Mouse (Mus musculus): Measurements from ENCODE around the gene Dhx37. TPM values are rescaled to one million over a fixed set of nuclear protein-coding genes. Genes with fewer than 3 reads are reported as not detected.
"Not testable (repeated sequence)": the region's sequence is repeated elsewhere in the genome, so short reads cannot be mapped to it uniquely, and the experiment has no call there.

Gene Dhx37
- total and polyA plus RNA-seq, 2 experiments from 2014 or later, result 8.0 to 27.5 TPM

DNA sequence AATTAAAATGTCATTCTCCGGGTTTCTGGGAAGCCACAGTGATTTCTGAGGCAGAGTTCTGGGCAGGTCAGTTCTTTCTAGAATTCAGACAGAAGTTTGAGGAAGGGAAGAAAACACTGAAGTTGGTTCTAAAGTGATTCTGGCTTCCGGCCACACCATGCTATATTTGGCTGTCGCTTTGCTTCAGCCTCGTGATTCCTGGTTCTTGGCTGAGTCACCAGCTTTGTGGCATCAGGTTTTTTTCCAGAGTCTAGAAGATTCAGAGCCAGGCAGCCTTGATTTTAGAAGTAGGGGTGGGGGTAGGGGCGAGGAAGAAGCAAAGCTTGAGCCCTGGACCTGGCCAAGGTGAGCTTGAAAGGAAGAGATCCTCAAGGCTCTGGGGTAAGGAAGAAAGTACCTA, 42.3 kb downstream of the Dhx37 start:
- no peaks in the 10 kb centered on the region for H3K36me3 ChIP-seq (ENCODE audit: insufficient read depth, low read length)
- peak; percentile 66 for DNase-seq (ENCODE audit: low spot score)
- H3K27me3 ChIP-seq (ENCODE audit: insufficient read depth, low read length), result no peaks in the 10 kb centered on the region
- no peaks in the 10 kb centered on the region for H3K9me3 ChIP-seq (ENCODE audit: low read length)
- no peak for TF ChIP-seq CTCF (IDR thresholded peaks at IDR 0.05; ENCODE audit: low read depth)
- peak overlapping the region; percentile 99 for H3K27ac ChIP-seq
- peaks cover 18% of the 10 kb centered on the region for H3K4me1 ChIP-seq (ENCODE audit: insufficient read depth, low read length)
- no peak overlapping the region for H3K4me2 ChIP-seq (ENCODE audit: low read depth, low read length)
- WGBS, result 54% methylated on average over 5 of the region's 5 CpGs
- ATAC-seq, result no peak
- no peak overlapping the region for H3K4me3 ChIP-seq (ENCODE audit: low read length)
- no peak overlapping the region for H3K9ac ChIP-seq (replicated peaks; ENCODE audit: low read length)

DNA sequence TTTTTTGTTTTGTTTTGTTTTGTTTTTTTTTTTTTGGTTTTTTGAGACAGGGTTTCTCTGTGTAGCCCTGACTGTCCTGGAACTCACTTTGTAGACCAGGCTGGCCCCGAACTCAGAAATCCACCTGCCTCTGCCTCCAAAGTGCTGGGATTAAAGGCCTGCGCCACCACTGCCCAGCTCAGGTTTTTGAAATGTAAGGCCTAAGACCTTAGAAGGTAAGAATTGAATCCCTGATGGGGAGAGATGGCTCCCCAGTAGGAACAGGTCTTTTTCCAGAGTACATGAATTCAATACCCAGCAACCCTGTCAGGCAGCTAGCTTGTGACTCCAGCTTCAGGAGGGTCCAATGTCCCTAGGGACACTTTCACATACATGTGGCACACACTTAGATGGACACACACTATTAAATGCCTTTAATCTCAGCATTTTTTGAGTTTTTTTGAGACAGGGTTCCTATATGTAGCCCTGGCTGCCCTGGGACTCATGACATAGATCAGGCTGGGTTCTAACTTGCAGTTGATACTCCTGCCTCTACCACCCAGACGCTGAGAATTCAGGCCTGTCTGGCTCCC, 42.9 kb downstream of the Dhx37 start:
- Histone ChIP-seq H3K27ac (peak overlapping the region; percentile 99; the same call in 1 of the 2 replicates), H3K4me2 (ENCODE audit: low read depth, low read length) (no peak overlapping the region), H3K9me3 (ENCODE audit: low read length) (no peaks in the 10 kb centered on the region), H3K4me3 (ENCODE audit: low read length) (no peak overlapping the region), H3K4me1 (ENCODE audit: insufficient read depth, low read length) (peaks cover 18% of the 10 kb centered on the region), H3K36me3 (ENCODE audit: insufficient read depth, low read length) (no peaks in the 10 kb centered on the region), H3K9ac (replicated peaks; ENCODE audit: low read length) (no peak overlapping the region), H3K27me3 (ENCODE audit: insufficient read depth, low read length) (no peaks in the 10 kb centered on the region)
- WGBS, result 87% methylated on average over 3 of the region's 3 CpGs
- no peak for DNase-seq (ENCODE audit: low spot score)
- no peak for TF ChIP-seq CTCF (IDR thresholded peaks at IDR 0.05; ENCODE audit: low read depth)
- ATAC-seq, result no peak

DNA sequence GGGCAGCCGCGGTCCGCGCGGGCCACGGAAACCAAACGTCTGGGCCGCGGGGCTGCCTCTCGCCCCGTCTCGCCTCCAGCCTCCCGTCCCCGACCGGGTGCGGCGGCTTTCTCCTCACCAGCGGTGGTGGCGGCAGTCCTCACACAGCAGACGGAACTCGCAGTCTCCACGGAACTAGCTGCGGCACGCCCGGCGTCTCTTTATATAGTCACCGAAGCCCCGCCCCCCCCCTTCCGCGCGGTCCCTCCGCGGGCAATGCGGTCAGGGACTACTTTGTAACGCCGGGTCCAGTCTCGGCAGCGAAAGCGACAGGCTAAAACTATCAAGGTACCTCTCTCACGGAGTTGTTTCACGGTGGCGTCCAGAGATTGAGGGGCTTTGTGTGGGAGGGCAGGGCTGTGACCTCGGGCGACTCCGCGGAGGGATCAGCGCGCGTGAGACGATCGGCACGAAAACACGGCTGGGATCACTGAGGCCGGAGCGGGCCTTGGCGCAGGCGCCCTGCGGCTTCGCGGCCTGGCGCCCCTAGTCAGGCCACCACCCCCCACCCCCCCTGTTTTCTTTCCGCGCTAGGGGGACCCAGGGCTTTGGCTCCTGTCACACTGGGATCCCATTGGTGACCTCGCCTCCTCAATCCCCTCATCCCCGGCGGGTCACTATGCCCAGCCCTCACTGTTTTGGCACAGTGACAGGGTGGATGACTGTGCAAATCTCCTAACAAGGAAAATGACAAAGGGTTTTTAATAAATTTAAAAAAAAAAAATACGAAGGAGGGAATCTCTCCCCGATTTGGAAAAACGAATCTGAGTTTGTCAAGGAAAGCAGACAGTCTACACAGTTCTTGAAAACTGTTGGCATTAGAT, 44.1 kb downstream of the Dhx37 start, which contains the start of gene Ubc:
TSS of gene Ubc (minus strand) at position 624 of the 863 bp plus-strand sequence.
- Histone ChIP-seq H3K9ac (replicated peaks; ENCODE audit: low read length) (peak within 1 kb of the TSS; percentile 98), H3K4me3 (ENCODE audit: low read length) (peak within 1 kb of the TSS; percentile 88), H3K4me1 (ENCODE audit: insufficient read depth, low read length) (peaks cover 18% of the 10 kb centered on the region), H3K4me2 (ENCODE audit: low read depth, low read length) (peak within 1 kb of the TSS; percentile 99), H3K27ac (peak within 1 kb of the TSS; percentile 99), H3K9me3 (ENCODE audit: low read length) (no peaks in the 10 kb centered on the region), H3K36me3 (ENCODE audit: insufficient read depth, low read length) (peaks cover 12% of the 10 kb centered on the region), H3K27me3 (ENCODE audit: insufficient read depth, low read length) (no peaks in the 10 kb centered on the region)
- TF ChIP-seq CTCF (IDR thresholded peaks at IDR 0.05; ENCODE audit: low read depth), result no peak
- WGBS, result 1% methylated on average over 67 of the region's 69 CpGs
- ATAC-seq (peak; percentile 67), DNase-seq (ENCODE audit: low spot score) (peak; percentile 94)

DNA sequence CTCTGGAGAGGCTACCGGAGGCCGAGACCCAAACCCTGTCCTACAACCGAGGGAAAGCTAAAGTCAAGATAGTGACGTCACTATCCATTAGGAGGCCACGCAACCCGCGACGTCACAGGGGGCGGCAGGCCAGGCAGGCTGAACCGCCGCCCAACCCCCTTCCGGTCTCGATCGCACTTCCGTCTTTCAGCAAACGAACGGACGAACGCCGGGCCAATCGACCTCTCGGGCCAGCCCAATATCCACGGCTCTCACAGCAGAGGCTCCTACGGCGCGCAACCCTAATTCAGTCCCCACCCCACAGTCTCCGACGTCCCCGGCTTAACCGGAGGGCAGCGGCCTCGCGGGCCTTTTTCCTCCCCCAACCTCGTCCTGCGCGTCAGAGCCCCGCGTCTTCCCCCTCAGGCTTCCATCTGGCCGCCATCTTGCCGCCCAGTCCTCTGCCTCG, 44.8 kb downstream of the Dhx37 start, which contains the start of gene Gm10382:
TSS of gene Gm10382 (plus strand) at position 192 of the 448 bp plus-strand sequence.
- H3K4me2 ChIP-seq (ENCODE audit: low read depth, low read length), result peak within 1 kb of the TSS; percentile 99
- H3K9ac ChIP-seq (replicated peaks; ENCODE audit: low read length), result peak within 1 kb of the TSS; percentile 98
- H3K36me3 ChIP-seq (ENCODE audit: insufficient read depth, low read length), result peaks cover 17% of the 10 kb centered on the region
- TF ChIP-seq CTCF (IDR thresholded peaks at IDR 0.05; ENCODE audit: low read depth), result no peak
- H3K4me1 ChIP-seq (ENCODE audit: insufficient read depth, low read length), result peaks cover 18% of the 10 kb centered on the region
- peak; percentile 34 for ATAC-seq
- DNase-seq (ENCODE audit: low spot score), result peak; percentile 85
- under 1% methylated on average over 40 of the region's 41 CpGs for WGBS
- no peaks in the 10 kb centered on the region for H3K27me3 ChIP-seq (ENCODE audit: insufficient read depth, low read length)
- H3K9me3 ChIP-seq (ENCODE audit: low read length), result no peaks in the 10 kb centered on the region
- peak within 1 kb of the TSS; percentile 88 for H3K4me3 ChIP-seq (ENCODE audit: low read length)
- peak within 1 kb of the TSS; percentile 99 for H3K27ac ChIP-seq

DNA sequence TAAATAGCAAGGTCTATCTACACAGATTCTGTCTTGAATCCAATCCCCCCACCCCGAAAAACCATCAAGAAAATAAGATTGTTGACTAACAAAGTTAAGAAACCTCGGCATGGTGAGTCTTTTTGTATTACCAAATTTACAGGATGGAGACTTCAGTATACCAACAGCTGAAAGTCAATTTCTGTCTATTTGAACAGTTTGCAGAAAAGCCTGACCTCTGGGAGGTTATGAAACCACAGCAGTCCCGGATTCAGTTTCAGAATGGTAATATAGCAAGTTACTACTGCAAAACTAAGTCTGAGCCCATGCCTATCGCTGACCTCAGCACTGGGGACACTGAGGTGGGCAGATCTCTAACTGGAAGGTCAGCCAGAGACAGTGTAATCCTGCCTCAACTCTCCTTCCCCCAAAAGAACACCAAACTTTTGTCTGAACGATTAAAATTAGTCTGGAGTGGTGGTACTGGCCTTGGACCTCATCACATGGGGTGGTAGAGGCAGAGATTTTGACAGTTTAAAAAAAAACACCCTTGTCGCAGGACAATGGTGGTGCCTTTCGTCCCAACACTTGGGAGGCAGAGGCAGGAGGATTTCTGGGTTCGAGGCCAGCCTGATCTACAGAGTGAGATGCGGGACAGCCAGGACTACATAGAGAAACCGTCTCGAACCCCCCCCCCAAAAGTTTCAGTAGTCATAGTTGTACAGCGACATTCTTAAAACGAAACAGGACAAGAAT, 45.4 kb downstream of the Dhx37 start:
- peak overlapping the region; percentile 88 for H3K4me3 ChIP-seq (ENCODE audit: low read length)
- TF ChIP-seq CTCF (IDR thresholded peaks at IDR 0.05; ENCODE audit: low read depth), result no peak
- peak overlapping the region; percentile 99; the same call in 1 of the 2 replicates for H3K27ac ChIP-seq
- no peaks in the 10 kb centered on the region for H3K9me3 ChIP-seq (ENCODE audit: low read length)
- no peaks in the 10 kb centered on the region for H3K27me3 ChIP-seq (ENCODE audit: insufficient read depth, low read length)
- peaks cover 17% of the 10 kb centered on the region for H3K36me3 ChIP-seq (ENCODE audit: insufficient read depth, low read length)
- H3K4me1 ChIP-seq (ENCODE audit: insufficient read depth, low read length), result peaks cover 13% of the 10 kb centered on the region
- WGBS, result 22% methylated on average over 13 of the region's 13 CpGs
- peak overlapping the region; percentile 98 for H3K9ac ChIP-seq (replicated peaks; ENCODE audit: low read length)
- peak overlapping the region; percentile 99 for H3K4me2 ChIP-seq (ENCODE audit: low read depth, low read length)
- no peak for ATAC-seq
- no peak for DNase-seq (ENCODE audit: low spot score)

DNA sequence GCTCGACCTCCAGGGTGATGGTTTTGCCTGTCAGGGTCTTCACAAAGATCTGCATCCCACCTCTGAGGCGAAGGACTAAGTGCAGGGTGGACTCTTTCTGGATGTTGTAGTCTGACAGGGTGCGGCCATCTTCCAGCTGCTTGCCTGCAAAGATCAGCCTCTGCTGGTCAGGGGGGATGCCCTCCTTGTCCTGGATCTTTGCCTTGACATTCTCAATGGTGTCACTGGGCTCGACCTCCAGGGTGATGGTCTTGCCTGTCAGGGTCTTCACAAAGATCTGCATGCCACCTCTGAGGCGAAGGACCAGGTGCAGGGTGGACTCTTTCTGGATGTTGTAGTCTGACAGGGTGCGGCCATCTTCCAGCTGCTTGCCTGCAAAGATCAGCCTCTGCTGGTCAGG, 46.6 kb downstream of the Dhx37 start:
- H3K4me2 ChIP-seq (ENCODE audit: low read depth, low read length); H3K27me3 ChIP-seq (ENCODE audit: insufficient read depth, low read length); H3K9ac ChIP-seq (replicated peaks; ENCODE audit: low read length); H3K27ac ChIP-seq; ATAC-seq; H3K4me1 ChIP-seq (ENCODE audit: insufficient read depth, low read length); DNase-seq (ENCODE audit: low spot score); H3K4me3 ChIP-seq (ENCODE audit: low read length); H3K9me3 ChIP-seq (ENCODE audit: low read length): not testable (repeated sequence)
- peaks cover 17% of the 10 kb centered on the region for H3K36me3 ChIP-seq (ENCODE audit: insufficient read depth, low read length)
- 85% methylated on average over 4 of the region's 6 CpGs for WGBS

Data from hindbrain, postnatal 0 days (tissue).